Mouse (Mus musculus): ENCODE results near the gene Psd4. TPM values are rescaled to one million over a fixed set of nuclear protein-coding genes. Genes with fewer than 3 reads are reported as not detected.

The Psd4 gene
- polyA plus RNA-seq, 2 experiments = 5.0 to 7.5 TPM

GRCm38 (mm10) chr2:24385111-24385961 is 18.0 kb downstream of the Psd4 start:
- DNase-seq (ENCODE audit: low read depth in 3 of 3, low spot score in 3 of 3) (peak; percentile 71 to 79 (median 73)), ATAC-seq (ENCODE audit: insufficient read depth) (peak; percentile 93)
- peak overlapping the region; percentile 72 for H3K9ac ChIP-seq (replicated peaks)
- H3K4me3 ChIP-seq (ENCODE audit: insufficient read depth in 1 of 2, low read depth in 2 of 2, low read length in 2 of 2) = peak overlapping the region; percentile 57 to 74
- H3K27ac ChIP-seq = peak overlapping the region; percentile 73
- peaks cover 18 to 31% of the 10 kb centered on the region in 2 experiments; a peak in 3 of 4 replicates for H3K4me1 ChIP-seq (replicated peaks; ENCODE audit: control insufficient read depth in 2 of 2, insufficient read depth in 2 of 2, low read length in 1 of 2)
- H3K27me3 ChIP-seq (ENCODE audit: control insufficient read depth, insufficient read depth, low read length) = no peaks in the 10 kb centered on the region
- H3K4me2 ChIP-seq (ENCODE audit: low read depth) = peak overlapping the region; percentile 79
- H3K36me3 ChIP-seq (replicated peaks; ENCODE audit: control insufficient read depth, insufficient read depth, low read depth) = no peaks in the 10 kb centered on the region
- no peak for TF ChIP-seq CTCF (IDR thresholded peaks at IDR 0.05; ENCODE audit: low read depth)
- TF ChIP-seq EP300 (IDR thresholded peaks at IDR 0.05; ENCODE audit: low read depth) = no peak
- WGBS (ENCODE audit: insufficient replicate concordance) = 20% methylated on average over 14 of the region's 14 CpGs
- H3K9me3 ChIP-seq (ENCODE audit: control insufficient read depth, low read length) = no peaks in the 10 kb centered on the region

GRCm38 (mm10) chr2:24386158-24386963 is 19.0 kb downstream of the Psd4 start:
- H3K4me3 ChIP-seq (ENCODE audit: insufficient read depth in 1 of 2, low read depth in 2 of 2, low read length in 2 of 2) = peak overlapping the region; percentile 57 to 70
- 19% methylated on average over 21 of the region's 21 CpGs for WGBS (ENCODE audit: insufficient replicate concordance)
- H3K27me3 ChIP-seq (ENCODE audit: control insufficient read depth, insufficient read depth, low read length) = no peaks in the 10 kb centered on the region
- peak in 1 of 3 experiments; percentile 35 for DNase-seq (ENCODE audit: low read depth in 3 of 3, low spot score in 3 of 3)
- H3K27ac ChIP-seq = peak overlapping the region; percentile 73
- H3K9ac ChIP-seq (replicated peaks) = peak overlapping the region; percentile 72
- peak overlapping the region; percentile 79 for H3K4me2 ChIP-seq (ENCODE audit: low read depth)
- TF ChIP-seq CTCF (IDR thresholded peaks at IDR 0.05; ENCODE audit: low read depth) = no peak
- no peak for TF ChIP-seq EP300 (IDR thresholded peaks at IDR 0.05; ENCODE audit: low read depth)
- H3K9me3 ChIP-seq (ENCODE audit: control insufficient read depth, low read length) = no peaks in the 10 kb centered on the region
- ATAC-seq (ENCODE audit: insufficient read depth) = peak; percentile 39; the same call in 1 of the 2 replicates
- H3K36me3 ChIP-seq (replicated peaks; ENCODE audit: control insufficient read depth, insufficient read depth, low read depth) = no peaks in the 10 kb centered on the region
- H3K4me1 ChIP-seq (replicated peaks; ENCODE audit: control insufficient read depth in 2 of 2, insufficient read depth in 2 of 2, low read length in 1 of 2) = peaks cover 18 to 31% of the 10 kb centered on the region in 2 experiments; a peak in 3 of 4 replicates

- Histone ChIP-seq H3K4me1 (replicated peaks; ENCODE audit: control insufficient read depth in 2 of 2, insufficient read depth in 2 of 2, low read length in 1 of 2) (peaks cover 18 to 31% of the 10 kb centered on the region in 2 experiments; a peak in 3 of 4 replicates), H3K27ac (peak overlapping the region; percentile 36; the same call in 1 of the 2 replicates), H3K4me3 (ENCODE audit: insufficient read depth in 1 of 2, low read depth in 2 of 2, low read length in 2 of 2) (peak overlapping the region; percentile 57 to 70), H3K36me3 (replicated peaks; ENCODE audit: control insufficient read depth, insufficient read depth, low read depth) (no peaks in the 10 kb centered on the region), H3K4me2 (ENCODE audit: low read depth) (peak overlapping the region; percentile 79), H3K9ac (replicated peaks) (peak overlapping the region; percentile 72), H3K27me3 (ENCODE audit: control insufficient read depth, insufficient read depth, low read length) (no peaks in the 10 kb centered on the region), H3K9me3 (ENCODE audit: control insufficient read depth, low read length) (no peaks in the 10 kb centered on the region)
- DNase-seq (ENCODE audit: low read depth in 3 of 3, low spot score in 3 of 3) = no peak
- 17% methylated on average over 2 of the region's 2 CpGs for WGBS (ENCODE audit: insufficient replicate concordance)
- no peak for ATAC-seq (ENCODE audit: insufficient read depth)
- TF ChIP-seq EP300 (IDR thresholded peaks at IDR 0.05; ENCODE audit: low read depth) (no peak), CTCF (IDR thresholded peaks at IDR 0.05; ENCODE audit: low read depth) (no peak)
Observed at GRCm38 (mm10) chr2:24386964-24387320, 19.6 kb downstream of the Psd4 start.

- Histone ChIP-seq H3K4me2 (ENCODE audit: low read depth) (peak overlapping the region; percentile 79), H3K36me3 (replicated peaks; ENCODE audit: control insufficient read depth, insufficient read depth, low read depth) (no peaks in the 10 kb centered on the region), H3K27ac (no peak overlapping the region), H3K4me1 (replicated peaks; ENCODE audit: control insufficient read depth in 2 of 2, insufficient read depth in 2 of 2, low read length in 1 of 2) (peaks cover 18 to 31% of the 10 kb centered on the region in 2 experiments; a peak in 3 of 4 replicates), H3K9me3 (ENCODE audit: control insufficient read depth, low read length) (no peaks in the 10 kb centered on the region), H3K9ac (replicated peaks) (peak overlapping the region; percentile 72; the same call in 1 of the 2 replicates), H3K4me3 (ENCODE audit: insufficient read depth in 1 of 2, low read depth in 2 of 2, low read length in 2 of 2) (peak overlapping the region; percentile 57 to 70; a peak in 3 of 4 replicates), H3K27me3 (ENCODE audit: control insufficient read depth, insufficient read depth, low read length) (no peaks in the 10 kb centered on the region)
- no peak for ATAC-seq (ENCODE audit: insufficient read depth)
- no peak for TF ChIP-seq CTCF (IDR thresholded peaks at IDR 0.05; ENCODE audit: low read depth)
- TF ChIP-seq EP300 (IDR thresholded peaks at IDR 0.05; ENCODE audit: low read depth) = no peak
- no peak for DNase-seq (ENCODE audit: low read depth in 3 of 3, low spot score in 3 of 3)
- 66% methylated on average over 4 of the region's 4 CpGs for WGBS (ENCODE audit: insufficient replicate concordance)
Observed at GRCm38 (mm10) chr2:24387361-24388283, 20.2 kb downstream of the Psd4 start.
